Mouse (Mus musculus) adrenal gland, postnatal 4 days (tissue): ENCODE data around the gene Gm5868. TPM values are rescaled to one million over a fixed set of nuclear protein-coding genes. Genes with fewer than 3 reads are reported as not detected.

Experiments used
- DNase-seq, 2 experiments: peaks; one replicate each; pipeline ENCODE4 v3.0.0; 2021 to 2022; ENCODE audit warnings: low spot score in 2 of 2, mixed read lengths in 2 of 2
- total RNA-seq, 2 experiments: library from RNA; stranded (reverse); gene quantifications; 2 replicates each; pipeline ENCODE4 v1.2.3; 2021

The Gm5868 gene
- total RNA-seq, 2 experiments from 2014 or later = 3.3 to 4.5 TPM

DNA sequence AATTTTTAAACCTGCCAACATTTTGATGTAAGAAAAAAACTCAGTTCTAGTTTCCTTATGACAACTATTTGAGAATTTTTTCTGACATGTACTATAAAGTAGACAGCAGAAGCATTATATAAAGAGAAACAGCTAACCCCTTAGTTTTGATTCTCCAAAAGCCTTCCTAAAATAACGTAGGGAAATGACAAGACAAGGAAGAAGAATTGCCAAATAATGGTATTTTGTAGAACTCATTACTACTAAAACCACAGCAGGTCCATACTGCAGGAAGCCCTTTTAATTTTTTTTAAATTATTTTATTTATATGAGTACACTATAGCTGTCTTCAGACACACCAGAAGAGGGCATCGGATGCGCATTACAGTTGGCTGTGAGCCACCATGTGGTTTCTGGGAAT is 36.1 kb downstream of the Gm5868 start:
- no peak for DNase-seq

Other genes starting within 250 kb of the Gm5868 start
- gene Corin, start 83.1 kb downstream of the Gm5868 start, total RNA-seq = 1 to 10 TPM in 1 of 2 experiments, under 1 TPM in 1; 0.71 to 1.3 TPM
- 10 to 100 TPM; 19.4 to 23.2 TPM for gene Nfxl1, start 27.9 kb downstream of the Gm5868 start, total RNA-seq
- gene Zar1, start 6.3 kb downstream of the Gm5868 start, total RNA-seq = under 1 TPM in 1 of 2 experiments, not detected in 1; 0.36 TPM
- not detected for gene Cnga1, start 56.7 kb upstream of the Gm5868 start, total RNA-seq
- gene Nipal1, start 60.2 kb upstream of the Gm5868 start, total RNA-seq = 1 to 10 TPM; 3.9 to 6.7 TPM
- under 1 TPM; 0.25 TPM for gene Txk, start 165.2 kb upstream of the Gm5868 start, total RNA-seq